ENCODE assay signal across 27 mouse cellular contexts in genomic region chr17:32307963-32308362, GRCm38 (mm10). TPM values are rescaled to one million over a fixed set of nuclear protein-coding genes. Genes with fewer than 3 reads are reported as not detected.
DNase-seq lines count a peak whose midpoint lies in the region; ATAC-seq and TF ChIP-seq lines count a peak whose summit lies in the region.
"Had no signal": no experiment of that assay in that cellular context is flagged by ENCODE, and none has a peak within 500 bp of the region (broad histone marks: within the 10 kb centered on the region; RNA-seq: fewer than 3 reads in every experiment).

No protein-coding gene starts in this region.

- TF ChIP-seq CTCF in MEL (IDR thresholded peaks at IDR 0.05 in 2 of 3, conservative IDR thresholded peaks at IDR 0.05 in 1 of 3; ENCODE audit: control insufficient read depth in 1 of 3, insufficient read depth in 1 of 3, low read depth in 2 of 3, low read length in 3 of 3, poor library complexity in 1 of 3, severe bottlenecking in 1 of 3): no peak
- TF ChIP-seq CTCF in liver, embryonic 14.5 days (IDR thresholded peaks at IDR 0.05; ENCODE audit: low read depth): no peak

- 66% methylated on average over 4 of the region's 4 CpGs for WGBS in liver, embryonic 11.5 days
- WGBS in liver, embryonic 14.5 days (ENCODE audit: insufficient replicate concordance): 24% methylated on average over 4 of the region's 4 CpGs
- WGBS in hindbrain, embryonic 12.5 days: 94% methylated on average over 4 of the region's 4 CpGs

- H3K36me3 ChIP-seq in liver, embryonic 11.5 days (ENCODE audit: control insufficient read depth, insufficient read depth, low read length): peaks cover 74% of the 10 kb centered on the region
- H3K36me3 ChIP-seq in MEL (ENCODE audit: control insufficient read depth in 1 of 2, insufficient read depth in 2 of 2, low read length in 2 of 2): peaks cover 28 to 36% of the 10 kb centered on the region in 2 experiments
- H3K36me3 ChIP-seq in liver, embryonic 14.5 days (replicated peaks; ENCODE audit: control insufficient read depth, insufficient read depth, low read depth): peaks cover 92% of the 10 kb centered on the region
- H3K36me3 ChIP-seq in hindbrain, embryonic 12.5 days: peaks cover 97% of the 10 kb centered on the region

- H3K4me1 ChIP-seq in liver, embryonic 11.5 days (replicated peaks; ENCODE audit: control insufficient read depth, insufficient read depth, low read length): peaks cover 8% of the 10 kb centered on the region
- peaks cover 2 to 6% of the 10 kb centered on the region in 2 experiments; a peak in 3 of 4 replicates for H3K4me1 ChIP-seq in MEL (ENCODE audit: control insufficient read depth in 1 of 2, insufficient read depth in 2 of 2, low read length in 2 of 2)
- peaks cover 3 to 8% of the 10 kb centered on the region in 2 experiments; a peak in 3 of 4 replicates for H3K4me1 ChIP-seq in liver, embryonic 14.5 days (replicated peaks; ENCODE audit: control insufficient read depth in 2 of 2, insufficient read depth in 2 of 2, low read length in 1 of 2)
- no peaks in the 10 kb centered on the region for H3K4me1 ChIP-seq in hindbrain, embryonic 12.5 days
- H3K4me1 ChIP-seq: embryonic facial prominence, embryonic 13.5 days; embryonic facial prominence, embryonic 15.5 days; forebrain, embryonic 10.5 days; forebrain, embryonic 12.5 days had no signal

- H3K9ac ChIP-seq in liver, embryonic 11.5 days (ENCODE audit: low read depth, low read length): no peak overlapping the region
- H3K9ac ChIP-seq in MEL (ENCODE audit: control insufficient read depth, low read depth, low read length, poor library complexity, severe bottlenecking): no peak overlapping the region
- no peak overlapping the region for H3K9ac ChIP-seq in liver, embryonic 14.5 days (replicated peaks)
- no peak overlapping the region for H3K9ac ChIP-seq in hindbrain, embryonic 12.5 days
- H3K9ac ChIP-seq: embryonic facial prominence, embryonic 13.5 days; embryonic facial prominence, embryonic 15.5 days; forebrain, embryonic 12.5 days had no signal

- H3K4me3 ChIP-seq in liver, embryonic 11.5 days (ENCODE audit: low read depth, low read length): no peak overlapping the region
- no peak overlapping the region for H3K4me3 ChIP-seq in MEL (ENCODE audit: control insufficient read depth in 1 of 2, insufficient read depth in 1 of 2, low read depth in 2 of 2, low read length in 2 of 2)
- H3K4me3 ChIP-seq in liver, embryonic 14.5 days (ENCODE audit: insufficient read depth in 1 of 2, low read depth in 2 of 2, low read length in 2 of 2): no peak overlapping the region
- no peak overlapping the region for H3K4me3 ChIP-seq in hindbrain, embryonic 12.5 days
- H3K4me3 ChIP-seq: embryonic facial prominence, embryonic 13.5 days; embryonic facial prominence, embryonic 15.5 days; erythroblast, embryonic 14.5 days; forebrain, embryonic 10.5 days; forebrain, embryonic 12.5 days had no signal

- H3K79me2 ChIP-seq in MEL (ENCODE audit: control insufficient read depth, insufficient read depth, low read length, poor library complexity): no peaks in the 10 kb centered on the region; the same call in 1 of the 2 replicates

- H3K9me3 ChIP-seq in liver, embryonic 11.5 days (ENCODE audit: control insufficient read depth, low read length): no peaks in the 10 kb centered on the region
- no peaks in the 10 kb centered on the region for H3K9me3 ChIP-seq in MEL (replicated peaks; ENCODE audit: insufficient read depth, low read length)
- no peaks in the 10 kb centered on the region for H3K9me3 ChIP-seq in liver, embryonic 14.5 days (ENCODE audit: control insufficient read depth, low read length)
- no peaks in the 10 kb centered on the region for H3K9me3 ChIP-seq in hindbrain, embryonic 12.5 days (replicated peaks)
- H3K9me3 ChIP-seq: embryonic facial prominence, embryonic 13.5 days; embryonic facial prominence, embryonic 15.5 days; forebrain, embryonic 10.5 days; forebrain, embryonic 12.5 days; G1E had no signal

- no peak for ATAC-seq in liver, embryonic 11.5 days (replicated peaks; ENCODE audit: low FRiP score)
- ATAC-seq in liver, embryonic 14.5 days (ENCODE audit: insufficient read depth): peak; percentile 41; the same call in 1 of the 2 replicates
- peak; percentile 49; the same call in 1 of the 2 replicates for ATAC-seq in megakaryocyte-erythroid progenitor cell, adult 5-6 weeks (replicated peaks; ENCODE audit: low FRiP score, low TSS enrichment, poor library complexity, severe bottlenecking)
- no peak for ATAC-seq in hindbrain, embryonic 12.5 days (ENCODE audit: low FRiP score)
- ATAC-seq: CD4-positive, CD25-positive, alpha-beta regulatory T cell, adult 4 months; forebrain, embryonic 14.5 days had no signal

- H3K4me2 ChIP-seq in liver, embryonic 11.5 days: peak overlapping the region; percentile 26; the same call in 1 of the 2 replicates
- peak overlapping the region; percentile 11; the same call in 1 of the 2 replicates for H3K4me2 ChIP-seq in liver, embryonic 14.5 days (ENCODE audit: low read depth)
- H3K4me2 ChIP-seq in hindbrain, embryonic 12.5 days (replicated peaks): no peak overlapping the region
- H3K4me2 ChIP-seq: embryonic facial prominence, embryonic 13.5 days; embryonic facial prominence, embryonic 15.5 days; forebrain, embryonic 12.5 days had no signal

- TF ChIP-seq RAD21 in MEL (IDR thresholded peaks at IDR 0.05; ENCODE audit: low read depth, low read length): no peak

- DNase-seq in liver, embryonic 11.5 days (ENCODE audit: low spot score): no peak
- DNase-seq in liver (no peak), MEL (ENCODE audit: low read depth, low spot score) (no peak)
- DNase-seq in liver, embryonic 14.5 days (ENCODE audit: low read depth in 3 of 3, low spot score in 3 of 3): no peak
- no peak for DNase-seq in layer of hippocampus, adult 9-10 months (ENCODE audit: low spot score)
- DNase-seq: adrenal gland, adult 2 months; adrenal gland, postnatal 10 days; adrenal gland, postnatal 25 days; B cell, adult 2 months; cerebellum, adult 11 months; cerebellum, adult 18-20 months; cerebellum, adult 8-10 months; cerebellum, adult 9-11 months; cerebellum, postnatal 14 days; cerebellum, postnatal 36 days; embryo, embryonic 11 days had no signal

- H3K27ac ChIP-seq in liver, embryonic 11.5 days (ENCODE audit: low read depth, low read length): no peak overlapping the region
- H3K27ac ChIP-seq in MEL (ENCODE audit: control insufficient read depth, low read depth, low read length): no peak overlapping the region; the same call in 1 of the 2 replicates
- no peak overlapping the region for H3K27ac ChIP-seq in liver, embryonic 14.5 days
- no peak overlapping the region for H3K27ac ChIP-seq in hindbrain, embryonic 12.5 days
- H3K27ac ChIP-seq: embryonic facial prominence, embryonic 13.5 days; embryonic facial prominence, embryonic 15.5 days; forebrain, embryonic 10.5 days; forebrain, embryonic 12.5 days had no signal

- TF ChIP-seq POLR2A in MEL (IDR thresholded peaks at IDR 0.05; ENCODE audit: control insufficient read depth in 1 of 2, insufficient read depth in 1 of 2, low read depth in 1 of 2, low read length in 2 of 2, poor library complexity in 1 of 2): no peak

- TF ChIP-seq EP300 in MEL (IDR thresholded peaks at IDR 0.05; ENCODE audit: low read depth in 1 of 2, low read length in 2 of 2): peak in 1 of 2 experiments; percentile 67; a peak in 2 of 4 replicates
- TF ChIP-seq EP300 in liver, embryonic 14.5 days (IDR thresholded peaks at IDR 0.05; ENCODE audit: low read depth): 0 out of 2 replicates have a peak, but pooled peaks have one; percentile 7

- no peaks in the 10 kb centered on the region for H3K27me3 ChIP-seq in liver, embryonic 11.5 days (replicated peaks; ENCODE audit: control insufficient read depth, insufficient read depth, low read length)
- no peaks in the 10 kb centered on the region for H3K27me3 ChIP-seq in MEL (ENCODE audit: control insufficient read depth in 1 of 2, insufficient read depth in 2 of 2, low read length in 2 of 2)
- H3K27me3 ChIP-seq in liver, embryonic 14.5 days (ENCODE audit: control insufficient read depth, insufficient read depth, low read length): no peaks in the 10 kb centered on the region
- H3K27me3 ChIP-seq in hindbrain, embryonic 12.5 days: no peaks in the 10 kb centered on the region
- H3K27me3 ChIP-seq: CH12.LX; embryonic facial prominence, embryonic 13.5 days; embryonic facial prominence, embryonic 15.5 days; forebrain, embryonic 12.5 days had no signal

RNA-seq across cellular contexts. Expression of gene Akap8, which starts 13.1 kb away (rescaled TPM):
- 54.9 and 60.9 TPM in 2 replicates for polyA plus RNA-seq in liver, embryonic 11.5 days (2014; fragmentation: Nextera tagmentation; extraction: Ambion mirVana)
- 80.3 and 101 TPM in 2 replicates for total RNA-seq in MEL (2012; rRNA removed)
- 100 to 1,000 TPM in 1 of 2 experiments, 10 to 100 TPM in 1; 77.9 to 127 TPM for polyA plus RNA-seq in MEL (2012; ENCODE audit: insufficient read depth in 1 of 2, insufficient read length in 2 of 2, low read depth in 1 of 2, low replicate concordance in 2 of 2, missing spikeins in 1 of 2)
- polyA plus RNA-seq in liver, embryonic 14.5 days (2012; rRNA removed): 19.4 and 26.8 TPM in 2 replicates
- polyA plus RNA-seq in liver, embryonic 14.5 days (2014; fragmentation: Nextera tagmentation; extraction: Ambion mirVana): 12.3 and 12.6 TPM in 2 replicates
- total RNA-seq in megakaryocyte-erythroid progenitor cell, adult 5-6 weeks (2014; fragmentation: Nextera tagmentation): 124 and 135 TPM in 2 replicates
- total RNA-seq in megakaryocyte-erythroid progenitor cell, adult 5-6 weeks (2017): 208 and 214 TPM in 2 replicates
- polyA plus RNA-seq in hindbrain, embryonic 12.5 days (2016; fragmentation: Nextera tagmentation; extraction: Ambion mirVana): 131 TPM in 2 replicates

RNA-seq across cellular contexts. Expression of gene Brd4, which starts 23.4 kb away (rescaled TPM):
- polyA plus RNA-seq in liver, embryonic 11.5 days (2014; fragmentation: Nextera tagmentation; extraction: Ambion mirVana): 84.6 and 97.6 TPM in 2 replicates
- 12.3 and 18.3 TPM in 2 replicates for total RNA-seq in MEL (2012; rRNA removed)
- polyA plus RNA-seq in MEL (2012; ENCODE audit: insufficient read depth in 1 of 2, insufficient read length in 2 of 2, low read depth in 1 of 2, low replicate concordance in 2 of 2, missing spikeins in 1 of 2): 10 to 100 TPM in 1 of 2 experiments, not detected in 1; 91.4 TPM
- 11.9 and 15.0 TPM in 2 replicates for polyA plus RNA-seq in liver, embryonic 14.5 days (2012; rRNA removed)
- 26.4 and 33.0 TPM in 2 replicates for polyA plus RNA-seq in liver, embryonic 14.5 days (2014; fragmentation: Nextera tagmentation; extraction: Ambion mirVana)
- total RNA-seq in megakaryocyte-erythroid progenitor cell, adult 5-6 weeks (2014; fragmentation: Nextera tagmentation): 167 and 178 TPM in 2 replicates
- total RNA-seq in megakaryocyte-erythroid progenitor cell, adult 5-6 weeks (2017): 26.7 and 26.8 TPM in 2 replicates
- polyA plus RNA-seq in hindbrain, embryonic 12.5 days (2016; fragmentation: Nextera tagmentation; extraction: Ambion mirVana): 108 and 112 TPM in 2 replicates

RNA-seq across cellular contexts. Expression of gene Akap8l, which starts 42.4 kb away (rescaled TPM):
- polyA plus RNA-seq in liver, embryonic 11.5 days (2014; fragmentation: Nextera tagmentation; extraction: Ambion mirVana): 61.4 and 74.3 TPM in 2 replicates
- total RNA-seq in MEL (2012; rRNA removed): 34.1 and 40.0 TPM in 2 replicates
- polyA plus RNA-seq in MEL (2012; ENCODE audit: insufficient read depth in 1 of 2, insufficient read length in 2 of 2, low read depth in 1 of 2, low replicate concordance in 2 of 2, missing spikeins in 1 of 2): 10 to 100 TPM in 1 of 2 experiments, not detected in 1; 63.8 TPM
- 24.1 and 35.4 TPM in 2 replicates for polyA plus RNA-seq in liver, embryonic 14.5 days (2012; rRNA removed)
- 18.9 and 23.5 TPM in 2 replicates for polyA plus RNA-seq in liver, embryonic 14.5 days (2014; fragmentation: Nextera tagmentation; extraction: Ambion mirVana)
- 87.7 and 107 TPM in 2 replicates for total RNA-seq in megakaryocyte-erythroid progenitor cell, adult 5-6 weeks (2014; fragmentation: Nextera tagmentation)
- total RNA-seq in megakaryocyte-erythroid progenitor cell, adult 5-6 weeks (2017): 154 and 167 TPM in 2 replicates
- 134 and 138 TPM in 2 replicates for polyA plus RNA-seq in hindbrain, embryonic 12.5 days (2016; fragmentation: Nextera tagmentation; extraction: Ambion mirVana)

Comparison
In these comparisons a context has a peak if more than half of its experiments do, and no peak if none do; other contexts are left out.
1. ATAC-seq: peak in liver, embryonic 14.5 days (single experiment) and megakaryocyte-erythroid progenitor cell, adult 5-6 weeks (single experiment); none in liver, embryonic 11.5 days (single experiment) and hindbrain, embryonic 12.5 days (single experiment).